Mouse (Mus musculus): Measurements from ENCODE around the gene Grk5. TPM values are rescaled to one million over a fixed set of nuclear protein-coding genes. Genes with fewer than 3 reads are reported as not detected.

Grk5 gene
- polyA plus RNA-seq, 1 experiment from 2014 or later, result 1.9 TPM

DNA sequence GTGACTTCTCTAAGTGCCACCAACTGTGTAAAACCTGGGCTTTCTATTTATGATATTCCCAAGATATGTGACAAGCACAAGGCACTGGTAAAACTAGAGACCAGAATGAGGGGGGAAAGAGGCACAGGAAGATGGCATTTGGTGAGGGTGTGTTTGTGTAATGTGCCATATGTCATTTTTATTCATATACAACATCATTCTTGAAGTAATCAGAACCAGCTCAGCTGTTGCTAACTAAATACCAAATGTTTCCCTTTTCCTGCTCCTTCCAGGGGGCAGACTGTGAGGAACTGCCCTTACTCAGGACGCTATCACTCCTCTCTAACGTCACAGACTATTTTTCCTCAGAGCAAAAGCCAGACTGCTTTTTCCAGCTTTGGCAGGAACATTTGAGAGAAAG is 132.0 kb downstream of the Grk5 start:
- H3K4me1 ChIP-seq (ENCODE audit: control insufficient read depth, insufficient read depth, low read depth, low read length), result no peaks in the 10 kb centered on the region

GRCm38 (mm10) chr19:61021939-61022566 is 132.5 kb downstream of the Grk5 start:
- WGBS, result 87% methylated on average over 3 of the region's 3 CpGs
- Histone ChIP-seq H3K4me1 (ENCODE audit: control insufficient read depth, insufficient read depth, low read depth, low read length) (no peaks in the 10 kb centered on the region), H3K4me2 (ENCODE audit: low read length) (no peak overlapping the region), H3K4me3 (ENCODE audit: low read length) (no peak overlapping the region), H3K36me3 (ENCODE audit: control insufficient read depth, insufficient read depth, low read length) (no peaks in the 10 kb centered on the region), H3K9me3 (ENCODE audit: control insufficient read depth, low read length) (no peaks in the 10 kb centered on the region), H3K27me3 (replicated peaks; ENCODE audit: control insufficient read depth, insufficient read depth, low read length) (no peaks in the 10 kb centered on the region), H3K9ac (ENCODE audit: low read depth, low read length) (no peak overlapping the region), H3K27ac (ENCODE audit: low read depth, low read length) (no peak overlapping the region)
- no peak for ATAC-seq

More for the DNA sequence above, 132.0 kb downstream of the Grk5 start:
- Histone ChIP-seq H3K36me3 (ENCODE audit: control insufficient read depth, insufficient read depth, low read length) (no peaks in the 10 kb centered on the region), H3K4me3 (ENCODE audit: low read length) (no peak overlapping the region), H3K27me3 (replicated peaks; ENCODE audit: control insufficient read depth, insufficient read depth, low read length) (no peaks in the 10 kb centered on the region), H3K9ac (ENCODE audit: low read depth, low read length) (no peak overlapping the region), H3K4me2 (ENCODE audit: low read length) (no peak overlapping the region), H3K9me3 (ENCODE audit: control insufficient read depth, low read length) (no peaks in the 10 kb centered on the region), H3K27ac (ENCODE audit: low read depth, low read length) (no peak overlapping the region)
- WGBS, result 52% methylated on average over 2 of the region's 2 CpGs
- no peak for ATAC-seq

- no peak overlapping the region for H3K4me3 ChIP-seq (ENCODE audit: low read length)
- 85% methylated on average over 2 of the region's 2 CpGs for WGBS
- H3K36me3 ChIP-seq (ENCODE audit: control insufficient read depth, insufficient read depth, low read length), result no peaks in the 10 kb centered on the region
- no peaks in the 10 kb centered on the region for H3K9me3 ChIP-seq (ENCODE audit: control insufficient read depth, low read length)
- H3K4me2 ChIP-seq (ENCODE audit: low read length), result no peak overlapping the region
- no peak overlapping the region for H3K27ac ChIP-seq (ENCODE audit: low read depth, low read length)
- no peak overlapping the region for H3K9ac ChIP-seq (ENCODE audit: low read depth, low read length)
- no peaks in the 10 kb centered on the region for H3K4me1 ChIP-seq (ENCODE audit: control insufficient read depth, insufficient read depth, low read depth, low read length)
- no peaks in the 10 kb centered on the region for H3K27me3 ChIP-seq (replicated peaks; ENCODE audit: control insufficient read depth, insufficient read depth, low read length)
- ATAC-seq, result no peak
Measured at GRCm38 (mm10) chr19:61031570-61031969, 142.0 kb downstream of the Grk5 start.

- H3K36me3 ChIP-seq (ENCODE audit: control insufficient read depth, insufficient read depth, low read length), result 0 out of 2 replicates have a peak, but pooled peaks cover 3% of the 10 kb centered on the region
- no peak overlapping the region for H3K27ac ChIP-seq (ENCODE audit: low read depth, low read length)
- no peak overlapping the region for H3K9ac ChIP-seq (ENCODE audit: low read depth, low read length)
- H3K4me2 ChIP-seq (ENCODE audit: low read length), result no peak overlapping the region
- H3K27me3 ChIP-seq (replicated peaks; ENCODE audit: control insufficient read depth, insufficient read depth, low read length), result no peaks in the 10 kb centered on the region
- H3K4me3 ChIP-seq (ENCODE audit: low read length), result no peak overlapping the region
- H3K4me1 ChIP-seq (ENCODE audit: control insufficient read depth, insufficient read depth, low read depth, low read length), result no peaks in the 10 kb centered on the region
- peaks cover 2% of the 10 kb centered on the region; the same call in 1 of the 2 replicates for H3K9me3 ChIP-seq (ENCODE audit: control insufficient read depth, low read length)
- ATAC-seq, result no peak
Measured at GRCm38 (mm10) chr19:61039151-61039550, 149.6 kb downstream of the Grk5 start.

GRCm38 (mm10) chr19:61048646-61049045 is 159.1 kb downstream of the Grk5 start:
- H3K36me3 ChIP-seq (ENCODE audit: control insufficient read depth, insufficient read depth, low read length), result no peaks in the 10 kb centered on the region

GRCm38 (mm10) chr19:61049413-61049812 is 159.9 kb downstream of the Grk5 start:
- no peak overlapping the region for H3K27ac ChIP-seq (ENCODE audit: low read depth, low read length)

More at GRCm38 (mm10) chr19:61048646-61049045, 159.1 kb downstream of the Grk5 start:
- H3K9me3 ChIP-seq (ENCODE audit: control insufficient read depth, low read length), result no peaks in the 10 kb centered on the region
- 81% methylated on average over 2 of the region's 2 CpGs for WGBS
- H3K27ac ChIP-seq (ENCODE audit: low read depth, low read length), result no peak overlapping the region
- H3K27me3 ChIP-seq (replicated peaks; ENCODE audit: control insufficient read depth, insufficient read depth, low read length), result no peaks in the 10 kb centered on the region
- ATAC-seq, result no peak
- no peak overlapping the region for H3K4me3 ChIP-seq (ENCODE audit: low read length)
- no peaks in the 10 kb centered on the region for H3K4me1 ChIP-seq (ENCODE audit: control insufficient read depth, insufficient read depth, low read depth, low read length)
- no peak overlapping the region for H3K4me2 ChIP-seq (ENCODE audit: low read length)
- H3K9ac ChIP-seq (ENCODE audit: low read depth, low read length), result no peak overlapping the region

DNA sequence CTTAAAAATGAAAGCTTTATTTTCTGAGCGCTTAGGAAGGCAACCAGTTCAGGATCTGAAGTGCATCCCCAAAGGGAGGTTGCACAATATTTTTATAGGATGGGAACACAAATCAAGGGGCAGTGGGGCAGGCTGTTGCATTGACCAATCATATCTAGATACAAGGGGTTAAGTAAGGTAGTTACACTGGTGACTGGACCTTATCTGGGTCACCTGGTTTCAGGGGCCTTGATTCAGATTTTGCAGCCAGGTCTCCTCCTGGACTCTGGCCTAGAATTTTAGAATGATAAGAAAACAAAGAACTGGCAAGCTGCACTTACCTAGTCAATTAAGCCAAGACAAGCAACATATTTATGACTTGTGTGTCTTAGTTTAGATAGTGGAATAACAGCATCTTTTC is 161.6 kb downstream of the Grk5 start:
- no peaks in the 10 kb centered on the region for H3K27me3 ChIP-seq (replicated peaks; ENCODE audit: control insufficient read depth, insufficient read depth, low read length)
- peaks cover 2% of the 10 kb centered on the region for H3K9me3 ChIP-seq (ENCODE audit: control insufficient read depth, low read length)
- WGBS, result 95% methylated on average over 1 of the region's 1 CpGs
- H3K4me3 ChIP-seq (ENCODE audit: low read length), result no peak overlapping the region
- H3K36me3 ChIP-seq (ENCODE audit: control insufficient read depth, insufficient read depth, low read length), result no peaks in the 10 kb centered on the region
- no peak overlapping the region for H3K27ac ChIP-seq (ENCODE audit: low read depth, low read length)
- H3K9ac ChIP-seq (ENCODE audit: low read depth, low read length), result no peak overlapping the region
- H3K4me2 ChIP-seq (ENCODE audit: low read length), result no peak overlapping the region
- no peak for ATAC-seq
- H3K4me1 ChIP-seq (ENCODE audit: control insufficient read depth, insufficient read depth, low read depth, low read length), result no peaks in the 10 kb centered on the region

More at GRCm38 (mm10) chr19:61049413-61049812, 159.9 kb downstream of the Grk5 start:
- Histone ChIP-seq H3K4me1 (ENCODE audit: control insufficient read depth, insufficient read depth, low read depth, low read length) (no peaks in the 10 kb centered on the region), H3K36me3 (ENCODE audit: control insufficient read depth, insufficient read depth, low read length) (no peaks in the 10 kb centered on the region), H3K9me3 (ENCODE audit: control insufficient read depth, low read length) (peaks cover 2% of the 10 kb centered on the region), H3K9ac (ENCODE audit: low read depth, low read length) (no peak overlapping the region), H3K4me2 (ENCODE audit: low read length) (no peak overlapping the region), H3K4me3 (ENCODE audit: low read length) (no peak overlapping the region), H3K27me3 (replicated peaks; ENCODE audit: control insufficient read depth, insufficient read depth, low read length) (no peaks in the 10 kb centered on the region)
- WGBS, result 75% methylated on average over 1 of the region's 1 CpGs
- ATAC-seq, result no peak

DNA sequence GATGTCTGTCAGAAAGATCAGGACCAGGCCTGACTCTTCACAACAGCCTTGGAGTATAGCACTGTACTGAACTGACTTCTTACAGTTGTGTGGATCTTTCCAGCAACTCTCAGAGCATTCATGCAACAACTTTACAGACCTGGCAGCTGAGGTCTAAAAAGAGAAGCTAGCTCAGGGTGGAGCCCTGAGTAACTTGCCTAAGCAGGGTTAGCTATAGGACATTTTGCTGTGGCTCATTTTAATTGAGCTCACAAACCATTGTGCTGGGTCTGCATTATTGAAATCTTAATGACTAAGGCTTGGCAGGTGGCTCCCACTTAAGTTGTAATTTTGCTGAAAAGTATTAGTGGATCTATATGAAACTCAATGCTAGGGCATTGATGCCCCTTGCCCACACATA is 162.5 kb downstream of the Grk5 start:
- no peak overlapping the region for H3K9ac ChIP-seq (ENCODE audit: low read depth, low read length)
- ATAC-seq, result no peak
- H3K4me2 ChIP-seq (ENCODE audit: low read length), result no peak overlapping the region
- no peaks in the 10 kb centered on the region for H3K36me3 ChIP-seq (ENCODE audit: control insufficient read depth, insufficient read depth, low read length)
- H3K4me1 ChIP-seq (ENCODE audit: control insufficient read depth, insufficient read depth, low read depth, low read length), result no peaks in the 10 kb centered on the region
- H3K27ac ChIP-seq (ENCODE audit: low read depth, low read length), result no peak overlapping the region
- H3K27me3 ChIP-seq (replicated peaks; ENCODE audit: control insufficient read depth, insufficient read depth, low read length), result no peaks in the 10 kb centered on the region
- peaks cover 2% of the 10 kb centered on the region for H3K9me3 ChIP-seq (ENCODE audit: control insufficient read depth, low read length)
- no peak overlapping the region for H3K4me3 ChIP-seq (ENCODE audit: low read length)

DNA sequence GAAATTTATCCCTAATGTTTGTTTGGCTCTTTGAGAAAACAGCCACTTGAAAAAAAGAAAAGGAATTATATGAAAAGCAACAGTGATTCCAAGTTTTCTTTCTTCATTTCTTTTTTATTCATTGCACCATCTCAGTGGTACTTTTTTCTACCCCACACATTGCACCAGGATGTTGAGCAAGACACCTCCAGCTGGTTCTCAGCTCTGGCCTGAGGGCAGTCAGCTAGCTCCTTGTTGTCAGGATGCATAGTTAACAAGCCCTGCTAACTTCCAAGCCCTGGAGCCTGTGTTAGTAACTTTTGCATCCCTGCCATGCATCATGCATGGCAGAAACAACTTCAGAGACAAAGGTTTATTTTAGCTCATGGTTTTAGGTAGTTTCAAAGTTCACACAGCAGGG is 163.2 kb downstream of the Grk5 start:
- Histone ChIP-seq H3K4me2 (ENCODE audit: low read length) (no peak overlapping the region), H3K36me3 (ENCODE audit: control insufficient read depth, insufficient read depth, low read length) (no peaks in the 10 kb centered on the region), H3K9ac (ENCODE audit: low read depth, low read length) (no peak overlapping the region), H3K4me1 (ENCODE audit: control insufficient read depth, insufficient read depth, low read depth, low read length) (no peaks in the 10 kb centered on the region), H3K27me3 (replicated peaks; ENCODE audit: control insufficient read depth, insufficient read depth, low read length) (no peaks in the 10 kb centered on the region), H3K4me3 (ENCODE audit: low read length) (no peak overlapping the region), H3K27ac (ENCODE audit: low read depth, low read length) (no peak overlapping the region), H3K9me3 (ENCODE audit: control insufficient read depth, low read length) (peaks cover 2% of the 10 kb centered on the region)
- no peak for ATAC-seq

All from hindbrain, embryonic 16.5 days (tissue).